Mouse (Mus musculus) heart, embryonic 13.5 days (tissue): ENCODE data around the gene Sppl2b. TPM values are rescaled to one million over a fixed set of nuclear protein-coding genes. Genes with fewer than 3 reads are reported as not detected.
"Not testable (repeated sequence)": the region's sequence is repeated elsewhere in the genome, so short reads cannot be mapped to it uniquely, and the experiment has no call there.

Source experiments
- ATAC-seq: fragments of 200-750 bp; cut with Nextera tagmentation; 2 replicates; pipeline ENCODE4 v1.8.0; 2017; ENCODE audit warnings: moderate TSS enrichment; ENCODE audit not compliant: insufficient number of reproducible peaks, low FRiP score, low TSS enrichment; ENCODE audit errors: extremely low read depth
- H3K27ac ChIP-seq: fragments of 300-500 bp; sonication (generic); replicated peaks from 2 replicates; pipeline ENCODE4 v1.5.1; 2015; ENCODE audit warnings: moderate library complexity, mild to moderate bottlenecking, inconsistent platforms
- H3K27me3 ChIP-seq: fragments of 300-500 bp; sonication (generic); replicated peaks from 2 replicates; pipeline ENCODE4 v1.6.1; 2015; ENCODE audit warnings: mild to moderate bottlenecking, inconsistent platforms
- H3K36me3 ChIP-seq: fragments of 300-500 bp; sonication (generic); 2 replicates; pipeline ENCODE4 v1.6.1; 2015; ENCODE audit warnings: mild to moderate bottlenecking, inconsistent platforms
- H3K4me1 ChIP-seq: fragments of 300-500 bp; sonication (generic); 2 replicates; pipeline ENCODE4 v1.6.1; 2015; ENCODE audit warnings: inconsistent platforms
- H3K4me2 ChIP-seq: fragments of 300-500 bp; sonication (generic); 2 replicates; pipeline ENCODE4 v1.6.1; 2015; ENCODE audit warnings: inconsistent platforms, mild to moderate bottlenecking, moderate library complexity
- H3K4me3 ChIP-seq: fragments of 300-500 bp; sonication (generic); 2 replicates; pipeline ENCODE4 v1.5.1; 2015; ENCODE audit warnings: moderate library complexity, mild to moderate bottlenecking, inconsistent platforms
- H3K9ac ChIP-seq: fragments of 300-500 bp; sonication (generic); 2 replicates; pipeline ENCODE4 v1.6.1; 2015; ENCODE audit warnings: inconsistent platforms, mild to moderate bottlenecking, moderate library complexity
- H3K9me3 ChIP-seq: fragments of 300-500 bp; sonication (generic); 2 replicates; pipeline ENCODE4 v1.6.1; 2016; ENCODE audit warnings: inconsistent platforms
- WGBS: fragments of 180-500 bp; shearing (Covaris S2); methylation state at CpG from one replicate; pipeline ENCODE4 v1.1.7; 2015; ENCODE audit warnings: mixed read lengths; 5-methylcytosine and 5-hydroxymethylcytosine counted together
- polyA plus RNA-seq: library from polyadenylated mRNA; unstranded; fragments of >200 nt; fragmentation: Nextera tagmentation; extraction: Ambion mirVana; gene quantifications from 2 replicates; pipeline ENCODE4 v1.2.1, GENCODE M21; 2015

Sppl2b gene
- polyA plus RNA-seq, 1 experiment from 2014 or later = 27.7 TPM

GRCm38 (mm10) chr10:80814800-80815199, 40.3 kb upstream of the Sppl2b start:
- Histone ChIP-seq H3K9ac (no peak overlapping the region), H3K4me2 (no peak overlapping the region), H3K4me1 (peaks cover 20% of the 10 kb centered on the region), H3K27ac (no peak overlapping the region), H3K4me3 (no peak overlapping the region), H3K36me3 (no peaks in the 10 kb centered on the region), H3K9me3 (no peaks in the 10 kb centered on the region), H3K27me3 (peaks cover 19% of the 10 kb centered on the region)
- ATAC-seq = no peak
- WGBS = 59% methylated on average over 7 of the region's 7 CpGs

- H3K4me2 ChIP-seq, ATAC-seq, H3K4me3 ChIP-seq, H3K36me3 ChIP-seq, H3K27ac ChIP-seq, H3K9me3 ChIP-seq, H3K9ac ChIP-seq: not testable (repeated sequence)
- peaks cover 12% of the 10 kb centered on the region; the same call in 1 of the 2 replicates for H3K4me1 ChIP-seq
- 79% methylated on average over 3 of the region's 3 CpGs for WGBS
- H3K27me3 ChIP-seq = peaks cover 11% of the 10 kb centered on the region; the same call in 1 of the 2 replicates
Observed at GRCm38 (mm10) chr10:80816303-80816702, 38.8 kb upstream of the Sppl2b start.

GRCm38 (mm10) chr10:80817164-80817563, 37.9 kb upstream of the Sppl2b start:
- peaks cover 11% of the 10 kb centered on the region; the same call in 1 of the 2 replicates for H3K27me3 ChIP-seq
- ATAC-seq = no peak
- H3K4me1 ChIP-seq = peaks cover 10% of the 10 kb centered on the region; the same call in 1 of the 2 replicates
- 49% methylated on average over 2 of the region's 2 CpGs for WGBS
- H3K4me2 ChIP-seq = no peak overlapping the region
- H3K9ac ChIP-seq = no peak overlapping the region
- no peaks in the 10 kb centered on the region for H3K9me3 ChIP-seq
- H3K4me3 ChIP-seq = no peak overlapping the region
- no peak overlapping the region for H3K27ac ChIP-seq
- no peaks in the 10 kb centered on the region for H3K36me3 ChIP-seq

GRCm38 (mm10) chr10:80817955-80818354, 37.1 kb upstream of the Sppl2b start:
- 81% methylated on average over 7 of the region's 7 CpGs for WGBS
- H3K9ac ChIP-seq, H3K4me3 ChIP-seq, H3K36me3 ChIP-seq, ATAC-seq, H3K9me3 ChIP-seq, H3K4me2 ChIP-seq, H3K27me3 ChIP-seq, H3K27ac ChIP-seq, H3K4me1 ChIP-seq: not testable (repeated sequence)

GRCm38 (mm10) chr10:80818599-80819281, 36.3 kb upstream of the Sppl2b start:
- Histone ChIP-seq H3K9ac (0 out of 2 replicates have a peak overlapping the region, but pooled peaks have one; percentile 47), H3K36me3 (no peaks in the 10 kb centered on the region), H3K9me3 (no peaks in the 10 kb centered on the region), H3K4me1 (0 out of 2 replicates have a peak, but pooled peaks cover 4% of the 10 kb centered on the region), H3K27ac (no peak overlapping the region), H3K4me2 (no peak overlapping the region), H3K27me3 (no peaks in the 10 kb centered on the region), H3K4me3 (no peak overlapping the region)
- no peak for ATAC-seq
- 52% methylated on average over 6 of the region's 6 CpGs for WGBS

- no peak for ATAC-seq
- Histone ChIP-seq H3K4me3 (no peak overlapping the region), H3K36me3 (no peaks in the 10 kb centered on the region), H3K9ac (no peak overlapping the region; the same call in 1 of the 2 replicates), H3K4me2 (no peak overlapping the region), H3K27ac (no peak overlapping the region), H3K4me1 (0 out of 2 replicates have a peak, but pooled peaks cover 7% of the 10 kb centered on the region), H3K9me3 (no peaks in the 10 kb centered on the region), H3K27me3 (no peaks in the 10 kb centered on the region)
- 52% methylated on average over 3 of the region's 3 CpGs for WGBS
Observed at GRCm38 (mm10) chr10:80819406-80819805, 35.7 kb upstream of the Sppl2b start.

- Histone ChIP-seq H3K4me1 (0 out of 2 replicates have a peak, but pooled peaks cover 7% of the 10 kb centered on the region), H3K4me3 (no peak overlapping the region), H3K27me3 (no peaks in the 10 kb centered on the region), H3K4me2 (no peak overlapping the region), H3K9ac (no peak overlapping the region), H3K27ac (no peak overlapping the region), H3K36me3 (no peaks in the 10 kb centered on the region), H3K9me3 (no peaks in the 10 kb centered on the region)
- 46% methylated on average over 2 of the region's 2 CpGs for WGBS
- no peak for ATAC-seq
Observed at GRCm38 (mm10) chr10:80821991-80822390, 33.1 kb upstream of the Sppl2b start.

- Histone ChIP-seq H3K4me2 (no peak overlapping the region), H3K27ac (no peak overlapping the region), H3K9me3 (no peaks in the 10 kb centered on the region), H3K27me3 (no peaks in the 10 kb centered on the region), H3K4me1 (peaks cover 8% of the 10 kb centered on the region), H3K36me3 (no peaks in the 10 kb centered on the region), H3K9ac (no peak overlapping the region), H3K4me3 (no peak overlapping the region)
- WGBS = 77% methylated on average over 5 of the region's 5 CpGs
- no peak for ATAC-seq
Observed at GRCm38 (mm10) chr10:80822528-80822927, 32.5 kb upstream of the Sppl2b start.

- peaks cover 6% of the 10 kb centered on the region for H3K36me3 ChIP-seq
- no peak overlapping the region for H3K4me3 ChIP-seq
- peaks cover 16% of the 10 kb centered on the region for H3K4me1 ChIP-seq
- H3K4me2 ChIP-seq = no peak overlapping the region
- H3K27ac ChIP-seq = no peak overlapping the region
- WGBS = 87% methylated on average over 1 of the region's 1 CpGs
- no peaks in the 10 kb centered on the region for H3K9me3 ChIP-seq
- H3K27me3 ChIP-seq = no peaks in the 10 kb centered on the region
- no peak overlapping the region for H3K9ac ChIP-seq
- ATAC-seq = no peak
Observed at GRCm38 (mm10) chr10:80823316-80823715, 31.8 kb upstream of the Sppl2b start.

GRCm38 (mm10) chr10:80823847-80824643, 31.0 kb upstream of the Sppl2b start:
- Histone ChIP-seq H3K9me3 (no peaks in the 10 kb centered on the region), H3K4me1 (peaks cover 17% of the 10 kb centered on the region), H3K36me3 (peaks cover 11% of the 10 kb centered on the region), H3K27ac (peak overlapping the region; percentile 29; the same call in 1 of the 2 replicates), H3K9ac (no peak overlapping the region), H3K4me2 (0 out of 2 replicates have a peak overlapping the region, but pooled peaks have one; percentile 13), H3K4me3 (no peak overlapping the region), H3K27me3 (no peaks in the 10 kb centered on the region)
- 54% methylated on average over 8 of the region's 8 CpGs for WGBS
- ATAC-seq = no peak

GRCm38 (mm10) chr10:80824827-80825226, 30.2 kb upstream of the Sppl2b start:
- ATAC-seq = no peak
- Histone ChIP-seq H3K36me3 (peaks cover 19% of the 10 kb centered on the region), H3K4me3 (no peak overlapping the region), H3K9me3 (no peaks in the 10 kb centered on the region), H3K4me1 (peaks cover 24% of the 10 kb centered on the region), H3K9ac (no peak overlapping the region), H3K4me2 (no peak overlapping the region), H3K27me3 (no peaks in the 10 kb centered on the region), H3K27ac (no peak overlapping the region)
- 72% methylated on average over 2 of the region's 2 CpGs for WGBS
